In genomic region chr12:4868924-4869323, GRCm38 (mm10) we compare ENCODE assay signal across 21 mouse cellular contexts.
"Had no signal": no experiment of that assay in that cellular context is flagged by ENCODE, and none has a peak within 500 bp of the region (broad histone marks: within the 10 kb centered on the region; RNA-seq: fewer than 3 reads in every experiment).

No protein-coding gene starts in this region.

- H3K27me3 ChIP-seq: heart, embryonic 12.5 days; hindbrain, embryonic 15.5 days had no signal

- H3K27ac ChIP-seq: hindbrain, embryonic 13.5 days; hindbrain, embryonic 15.5 days; hindbrain, postnatal 0 days; kidney, embryonic 15.5 days; kidney, postnatal 0 days; limb, embryonic 13.5 days; limb, embryonic 15.5 days had no signal

- ATAC-seq: forebrain, postnatal 0 days; hindbrain, postnatal 0 days; intestine, embryonic 16.5 days had no signal

- H3K4me3 ChIP-seq: heart, embryonic 12.5 days; hindbrain, embryonic 13.5 days; hindbrain, embryonic 15.5 days; kidney, embryonic 15.5 days; limb, embryonic 13.5 days; limb, embryonic 15.5 days had no signal

- H3K9ac ChIP-seq: forebrain, postnatal 0 days; heart, embryonic 12.5 days; hindbrain, embryonic 13.5 days; hindbrain, embryonic 15.5 days; kidney, embryonic 15.5 days; limb, embryonic 13.5 days; limb, embryonic 15.5 days had no signal

- DNase-seq: forebrain, postnatal 0 days; gastrocnemius, postnatal 14 days; gastrocnemius, postnatal 36 days; heart, adult 18-20 months; heart, postnatal 10 days; heart, postnatal 36 days; kidney, adult 11 months; kidney, adult 9 months; kidney, postnatal 14 days; layer of hippocampus, adult 9-11 months; layer of hippocampus, postnatal 36 days; left cerebral cortex, postnatal 4 days had no signal

- H3K9me3 ChIP-seq: heart, embryonic 12.5 days; hindbrain, embryonic 13.5 days; hindbrain, embryonic 15.5 days; kidney, embryonic 15.5 days; limb, embryonic 13.5 days; limb, embryonic 15.5 days had no signal

- H3K36me3 ChIP-seq: heart, embryonic 12.5 days; hindbrain, embryonic 13.5 days; hindbrain, embryonic 15.5 days; kidney, embryonic 15.5 days; limb, embryonic 13.5 days; limb, embryonic 15.5 days had no signal

- H3K4me2 ChIP-seq: heart, embryonic 12.5 days; hindbrain, embryonic 13.5 days; hindbrain, embryonic 15.5 days; kidney, embryonic 15.5 days; limb, embryonic 13.5 days; limb, embryonic 15.5 days had no signal
